Mouse (Mus musculus) embryonic fibroblast, embryonic 13.5 days (primary cell): Measurements from ENCODE around the gene Trim17.

Experiments
- CTCF ChIP-seq: IDR thresholded peaks from 2 replicates; pipeline ENCODE4 v1.5.1; 2011; ENCODE audit warnings: mild to moderate bottlenecking, control low read depth, low read length, moderate library complexity, borderline replicate concordance; ENCODE audit not compliant: insufficient read depth
- POLR2A ChIP-seq: IDR thresholded peaks from 2 replicates; pipeline ENCODE4 v1.6.1; 2011; ENCODE audit warnings: low read depth, mild to moderate bottlenecking, control low read depth, low read length, moderate library complexity

DNA sequence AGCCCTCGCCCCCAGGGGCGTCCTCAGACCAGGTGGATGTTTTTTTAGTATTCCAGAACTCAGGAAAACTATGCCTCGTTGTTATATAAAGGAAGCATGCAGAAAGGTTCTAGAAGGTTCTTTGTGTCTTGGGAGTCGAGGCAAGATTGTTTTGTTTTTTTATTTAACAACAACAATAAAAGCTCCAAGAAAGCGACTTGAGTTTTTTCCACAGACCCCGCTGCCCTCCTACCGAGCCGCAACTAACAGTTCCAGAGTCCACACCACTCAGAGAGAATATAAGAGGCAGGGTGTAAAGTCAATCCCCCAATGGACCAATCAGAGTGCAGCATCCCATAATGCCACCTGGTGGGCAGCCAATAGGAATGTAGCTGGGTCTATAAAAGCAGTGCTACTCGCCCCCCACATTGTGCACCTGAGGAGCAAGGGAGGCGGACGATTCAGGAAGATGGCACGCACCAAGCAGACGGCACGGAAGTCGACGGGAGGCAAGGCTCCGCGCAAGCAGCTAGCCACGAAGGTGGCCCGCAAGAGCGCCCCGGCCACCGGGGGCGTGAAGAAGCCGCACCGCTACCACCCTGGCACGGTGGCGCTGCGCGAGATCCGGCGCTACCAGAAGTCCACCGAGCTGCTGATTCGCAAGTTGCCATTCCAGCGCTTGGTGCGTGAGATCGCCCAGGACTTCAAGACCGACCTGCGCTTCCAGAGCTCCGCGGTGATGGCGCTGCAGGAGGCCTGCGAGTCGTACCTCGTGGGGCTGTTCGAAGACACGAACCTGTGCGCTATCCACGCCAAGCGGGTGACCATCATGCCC is 7.1 kb downstream of the Trim17 start:
- no peak for TF ChIP-seq CTCF
- TF ChIP-seq POLR2A, result no peak
